Mouse (Mus musculus) cerebellum, adult 9-10 months (tissue): ENCODE data around the gene Farsa.

Source experiments
- DNase-seq: peaks from one replicate; pipeline ENCODE4 v3.0.0; 2022

Gene Farsa

GRCm38 (mm10) chr8:84912391-84912790, 55.6 kb downstream of the Farsa start:
- peak; percentile 53 for DNase-seq

- DNase-seq, result peak; percentile 86
Observed at GRCm38 (mm10) chr8:84912895-84913501, 56.2 kb downstream of the Farsa start.

- DNase-seq, result no peak
Observed at GRCm38 (mm10) chr8:84913502-84913900, 56.7 kb downstream of the Farsa start.

GRCm38 (mm10) chr8:84913960-84914359, 57.2 kb downstream of the Farsa start:
- no peak for DNase-seq

GRCm38 (mm10) chr8:84915269-84915668, 58.5 kb downstream of the Farsa start:
- no peak for DNase-seq

- DNase-seq, result no peak
Observed at GRCm38 (mm10) chr8:84917781-84918180, 61.0 kb downstream of the Farsa start.

- DNase-seq, result no peak
Observed at GRCm38 (mm10) chr8:84918646-84919045, 61.9 kb downstream of the Farsa start.
